Mouse (Mus musculus) adrenal gland, postnatal 36 days (tissue): ENCODE results near the gene Padi4. TPM values are rescaled to one million over a fixed set of nuclear protein-coding genes. Genes with fewer than 3 reads are reported as not detected.

Experiments
- DNase-seq, 2 experiments: peaks; one replicate each; pipeline ENCODE4 v3.0.0; 2021; ENCODE audit warnings: mixed read lengths in 1 of 2
- microRNA-seq: library from miRNA; unstranded; fragments of <30 nt; microRNA quantifications from one replicate; pipeline ENCODE4 v1.2.0, GENCODE M21; 2021
- total RNA-seq, 2 experiments: library from RNA; stranded (reverse); gene quantifications; 2 replicates each; pipeline ENCODE4 v1.2.3; 2021

Padi4 gene
- total RNA-seq, 2 experiments from 2014 or later = 0.23 to 0.63 TPM

GRCm38 (mm10) chr4:140702611-140703327 lies 71.3 kb downstream of the Padi4 start:
- DNase-seq = peak; percentile 92 to 97

GRCm38 (mm10) chr4:140701716-140702561 lies 72.1 kb downstream of the Padi4 start:
- DNase-seq = peak; percentile 38 to 62

- peak; percentile 82 to 91 for DNase-seq
Measured at GRCm38 (mm10) chr4:140701049-140701715, 72.9 kb downstream of the Padi4 start.

- DNase-seq = no peak
Measured at GRCm38 (mm10) chr4:140700269-140701018, 73.6 kb downstream of the Padi4 start, which contains the start of gene Rcc2. TSS of gene Rcc2 (plus strand) at chr4:140700541.

- DNase-seq = peak; percentile 81 to 83
Measured at GRCm38 (mm10) chr4:140699441-140700127, 74.5 kb downstream of the Padi4 start.

Small RNA genes lying within 50 kb of the gene (microRNA-seq; reads per million reads assigned to microRNA genes)
- not detected for gene Gm25951

Other genes with a start within 250 kb of the Padi4 start
- gene Arhgef10l, start 108.2 kb downstream of the Padi4 start, total RNA-seq = 10 to 100 TPM; 11.9 to 17.7 TPM
- gene Rcc2, start 73.7 kb downstream of the Padi4 start, total RNA-seq = 10 to 100 TPM; 63.3 to 85.8 TPM
- gene Padi6, start 31.6 kb downstream of the Padi4 start, total RNA-seq = not detected
- gene Padi3, start 36.4 kb upstream of the Padi4 start, total RNA-seq = not detected
- not detected for gene Padi1, start 71.5 kb upstream of the Padi4 start, total RNA-seq
- gene Padi2, start 132.1 kb upstream of the Padi4 start, total RNA-seq = 10 to 100 TPM in 1 of 2 experiments, under 1 TPM in 1; 0.76 to 10.4 TPM
- 100 to 1,000 TPM; 418 to 498 TPM for gene Sdhb, start 187.0 kb upstream of the Padi4 start, total RNA-seq
- 10 to 100 TPM; 33.3 to 34.2 TPM for gene Atp13a2, start 212.6 kb upstream of the Padi4 start, total RNA-seq
- gene Mfap2, start 236.2 kb upstream of the Padi4 start, total RNA-seq = 10 to 100 TPM in 1 of 2 experiments, 1 to 10 TPM in 1; 8.4 to 10.5 TPM